Mouse (Mus musculus): ENCODE data around the gene Scaf8. TPM values are rescaled to one million over a fixed set of nuclear protein-coding genes. Genes with fewer than 3 reads are reported as not detected.

The Scaf8 gene
- polyA plus RNA-seq, 1 experiment: 15.4 TPM

DNA sequence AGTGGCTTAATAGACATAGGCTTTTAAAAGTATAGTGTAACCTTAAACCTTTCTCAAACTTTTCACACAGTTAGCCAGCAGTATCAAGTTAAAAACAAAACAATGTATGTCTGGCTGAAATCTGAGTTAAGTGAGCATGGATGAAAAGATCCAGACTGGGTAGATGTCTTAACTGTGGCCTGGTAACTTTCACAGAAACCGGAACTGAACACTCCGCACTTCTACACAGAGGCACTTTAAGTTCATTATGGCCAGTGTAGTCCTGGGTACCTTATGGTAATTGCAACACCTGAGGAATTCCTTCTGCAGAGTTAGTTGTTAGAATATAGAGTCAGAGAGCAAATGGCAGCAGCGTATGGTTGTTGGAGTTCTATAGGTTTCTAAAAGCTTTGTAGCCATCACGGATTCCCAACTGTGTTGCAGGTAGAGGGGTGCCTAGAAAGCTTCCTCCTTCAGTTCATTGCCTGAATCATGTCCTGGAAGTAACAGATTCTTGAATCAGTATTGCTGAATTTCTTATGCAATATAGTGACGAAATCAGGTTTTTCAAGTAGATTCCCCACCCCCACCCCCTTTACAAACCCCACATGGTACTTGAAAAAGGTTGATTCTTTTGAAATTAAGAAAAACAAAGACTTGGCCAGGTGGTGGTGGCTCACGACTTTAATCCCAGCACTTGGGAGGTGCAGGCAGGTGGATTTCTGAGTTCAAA lies 92.9 kb downstream of the Scaf8 start:
- TF ChIP-seq USF1 (IDR thresholded peaks at IDR 0.05; ENCODE audit: low read depth) (no peak), MYOG (IDR thresholded peaks at IDR 0.05; ENCODE audit: control insufficient read depth in 1 of 3, insufficient read depth in 1 of 3, insufficient read length in 2 of 3, low read depth in 2 of 3) (no peak), TCF3 (IDR thresholded peaks at IDR 0.05; ENCODE audit: insufficient read length, low read depth) (no peak), TCF12 (IDR thresholded peaks at IDR 0.05; ENCODE audit: insufficient read depth, poor library complexity, severe bottlenecking) (no peak), CEBPB (IDR thresholded peaks at IDR 0.05; ENCODE audit: insufficient read depth, poor library complexity, severe bottlenecking) (no peak), POLR2A (IDR thresholded peaks at IDR 0.05; ENCODE audit: insufficient read length, low read depth) (no peak), REST (IDR thresholded peaks at IDR 0.05; ENCODE audit: insufficient read depth, insufficient read length) (no peak), SRF (IDR thresholded peaks at IDR 0.05; ENCODE audit: control insufficient read depth, insufficient read length, low read depth) (no peak), MAX (IDR thresholded peaks at IDR 0.05; ENCODE audit: low read depth) (no peak), MYOD1 (IDR thresholded peaks at IDR 0.05; ENCODE audit: control insufficient read depth in 1 of 3, insufficient read length in 2 of 3, low read depth in 2 of 3) (no peak), POLR2AphosphoS2 (IDR thresholded peaks at IDR 0.05; ENCODE audit: insufficient read length, low read depth) (no peak), E2F4 (IDR thresholded peaks at IDR 0.05; ENCODE audit: insufficient read depth) (no peak)

DNA sequence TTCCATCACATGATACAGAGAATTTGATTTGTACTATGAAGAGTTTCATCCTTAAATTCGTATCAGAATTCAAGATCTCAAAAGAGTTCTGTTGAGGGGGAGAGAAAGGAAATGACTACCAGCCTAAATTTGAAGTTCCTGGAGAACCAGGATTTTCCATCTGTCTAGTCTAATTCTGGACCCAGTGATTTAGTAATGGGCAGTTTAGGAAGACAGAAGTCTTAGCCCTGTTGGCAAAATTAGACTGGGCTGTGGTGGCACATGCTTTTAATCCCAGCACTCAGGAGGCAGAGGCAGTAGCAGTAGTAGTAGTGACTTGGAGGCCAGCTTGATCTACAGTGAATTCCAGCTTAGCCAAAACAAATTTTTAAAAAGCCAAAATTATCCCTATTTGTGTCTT lies 93.7 kb downstream of the Scaf8 start:
- Histone ChIP-seq H3K4me3 (no peak overlapping the region), H3K36me3 (ENCODE audit: control insufficient read depth, insufficient read depth) (no peaks in the 10 kb centered on the region), H3K4me2 (ENCODE audit: low read depth) (no peak overlapping the region), H3K27me3 (ENCODE audit: control insufficient read depth, insufficient read depth, insufficient read length) (no peaks in the 10 kb centered on the region), H3ac (ENCODE audit: control insufficient read depth, insufficient read length) (no peak overlapping the region), H3K79me2 (ENCODE audit: control insufficient read depth, insufficient read depth) (peaks cover 22% of the 10 kb centered on the region)
- TF ChIP-seq MAX (IDR thresholded peaks at IDR 0.05; ENCODE audit: low read depth) (no peak), POLR2A (IDR thresholded peaks at IDR 0.05; ENCODE audit: insufficient read length, low read depth) (no peak), USF1 (IDR thresholded peaks at IDR 0.05; ENCODE audit: low read depth) (no peak), POLR2AphosphoS2 (IDR thresholded peaks at IDR 0.05; ENCODE audit: insufficient read length, low read depth) (no peak)

More for the DNA sequence above, 92.9 kb downstream of the Scaf8 start:
- H3K79me2 ChIP-seq (ENCODE audit: control insufficient read depth, insufficient read depth): peaks cover 26% of the 10 kb centered on the region
- H3K36me3 ChIP-seq (ENCODE audit: control insufficient read depth, insufficient read depth): no peaks in the 10 kb centered on the region
- no peak overlapping the region for H3K4me3 ChIP-seq
- no peaks in the 10 kb centered on the region for H3K27me3 ChIP-seq (ENCODE audit: control insufficient read depth, insufficient read depth, insufficient read length)
- H3K4me2 ChIP-seq (ENCODE audit: low read depth): peak overlapping the region; percentile 27
- H3ac ChIP-seq (ENCODE audit: control insufficient read depth, insufficient read length): no peak overlapping the region

DNA sequence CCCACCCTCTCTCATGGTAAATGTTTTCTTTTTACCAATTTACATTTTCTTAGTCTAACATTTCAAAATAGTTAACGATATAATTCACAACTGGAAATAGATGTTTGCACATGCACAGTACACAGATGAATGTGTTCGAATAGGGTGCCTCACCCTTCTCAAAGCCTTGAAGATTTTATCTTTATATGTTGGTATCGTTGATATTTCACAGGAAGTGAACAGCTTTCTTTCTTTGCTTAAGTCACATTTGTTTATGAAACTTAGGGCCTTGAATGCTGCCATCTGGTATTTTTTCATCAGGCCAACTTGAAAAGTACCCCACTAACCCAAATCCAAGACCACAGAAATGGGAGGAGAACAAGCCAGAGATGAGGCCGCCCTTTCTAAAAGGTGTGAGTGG lies 94.8 kb downstream of the Scaf8 start:
- no peak for TF ChIP-seq REST (IDR thresholded peaks at IDR 0.05; ENCODE audit: insufficient read depth, insufficient read length)
- no peak for TF ChIP-seq CEBPB (IDR thresholded peaks at IDR 0.05; ENCODE audit: insufficient read depth, poor library complexity, severe bottlenecking)
- no peak for TF ChIP-seq TCF3 (IDR thresholded peaks at IDR 0.05; ENCODE audit: insufficient read length, low read depth)
- no peak for TF ChIP-seq MYOG (IDR thresholded peaks at IDR 0.05; ENCODE audit: control insufficient read depth in 1 of 3, insufficient read depth in 1 of 3, insufficient read length in 2 of 3, low read depth in 2 of 3)
- TF ChIP-seq TCF12 (IDR thresholded peaks at IDR 0.05; ENCODE audit: insufficient read depth, poor library complexity, severe bottlenecking): no peak
- TF ChIP-seq POLR2AphosphoS2 (IDR thresholded peaks at IDR 0.05; ENCODE audit: insufficient read length, low read depth): no peak
- TF ChIP-seq MAX (IDR thresholded peaks at IDR 0.05; ENCODE audit: low read depth): no peak
- no peak for TF ChIP-seq E2F4 (IDR thresholded peaks at IDR 0.05; ENCODE audit: insufficient read depth)
- TF ChIP-seq USF1 (IDR thresholded peaks at IDR 0.05; ENCODE audit: low read depth): no peak
- TF ChIP-seq POLR2A (IDR thresholded peaks at IDR 0.05; ENCODE audit: insufficient read length, low read depth): no peak
- TF ChIP-seq MYOD1 (IDR thresholded peaks at IDR 0.05; ENCODE audit: control insufficient read depth in 1 of 3, insufficient read length in 2 of 3, low read depth in 2 of 3): no peak
- TF ChIP-seq SRF (IDR thresholded peaks at IDR 0.05; ENCODE audit: control insufficient read depth, insufficient read length, low read depth): no peak
- Histone ChIP-seq H3K4me3 (no peak overlapping the region), H3ac (ENCODE audit: control insufficient read depth, insufficient read length) (no peak overlapping the region), H3K36me3 (ENCODE audit: control insufficient read depth, insufficient read depth) (peaks cover 4% of the 10 kb centered on the region), H3K79me2 (ENCODE audit: control insufficient read depth, insufficient read depth) (peaks cover 21% of the 10 kb centered on the region), H3K4me2 (ENCODE audit: low read depth) (no peak overlapping the region), H3K27me3 (ENCODE audit: control insufficient read depth, insufficient read depth, insufficient read length) (no peaks in the 10 kb centered on the region)

DNA sequence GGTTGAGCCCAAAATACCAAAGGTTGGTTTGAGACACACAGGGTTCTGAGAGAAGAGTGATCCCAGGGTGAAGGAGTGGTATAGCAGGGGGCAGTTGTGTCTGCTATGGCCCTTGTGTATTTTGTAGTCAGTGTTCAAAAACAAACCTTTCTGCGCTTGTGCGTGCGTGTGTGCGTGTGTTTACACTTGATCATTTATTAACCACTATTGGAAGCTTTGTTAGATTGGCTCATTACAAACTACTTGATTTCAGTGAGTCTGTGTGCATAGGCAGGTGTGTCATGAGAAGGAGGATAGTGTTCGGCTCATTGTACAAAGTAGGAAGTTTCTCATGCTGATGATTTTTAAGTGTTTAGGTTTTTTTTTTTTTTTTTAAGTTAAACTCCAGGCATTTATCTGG lies 95.4 kb downstream of the Scaf8 start:
- peaks cover 6% of the 10 kb centered on the region for H3K36me3 ChIP-seq (ENCODE audit: control insufficient read depth, insufficient read depth)
- peaks cover 21% of the 10 kb centered on the region for H3K79me2 ChIP-seq (ENCODE audit: control insufficient read depth, insufficient read depth)
- H3K4me2 ChIP-seq (ENCODE audit: low read depth): no peak overlapping the region
- no peak overlapping the region for H3ac ChIP-seq (ENCODE audit: control insufficient read depth, insufficient read length)
- no peaks in the 10 kb centered on the region for H3K27me3 ChIP-seq (ENCODE audit: control insufficient read depth, insufficient read depth, insufficient read length)
- TF ChIP-seq MYOG (IDR thresholded peaks at IDR 0.05; ENCODE audit: control insufficient read depth in 1 of 3, insufficient read depth in 1 of 3, insufficient read length in 2 of 3, low read depth in 2 of 3): no peak
- TF ChIP-seq TCF12 (IDR thresholded peaks at IDR 0.05; ENCODE audit: insufficient read depth, poor library complexity, severe bottlenecking): no peak
- TF ChIP-seq CEBPB (IDR thresholded peaks at IDR 0.05; ENCODE audit: insufficient read depth, poor library complexity, severe bottlenecking): no peak
- no peak for TF ChIP-seq MAX (IDR thresholded peaks at IDR 0.05; ENCODE audit: low read depth)
- no peak for TF ChIP-seq MYOD1 (IDR thresholded peaks at IDR 0.05; ENCODE audit: control insufficient read depth in 1 of 3, insufficient read length in 2 of 3, low read depth in 2 of 3)
- H3K4me3 ChIP-seq: no peak overlapping the region

DNA sequence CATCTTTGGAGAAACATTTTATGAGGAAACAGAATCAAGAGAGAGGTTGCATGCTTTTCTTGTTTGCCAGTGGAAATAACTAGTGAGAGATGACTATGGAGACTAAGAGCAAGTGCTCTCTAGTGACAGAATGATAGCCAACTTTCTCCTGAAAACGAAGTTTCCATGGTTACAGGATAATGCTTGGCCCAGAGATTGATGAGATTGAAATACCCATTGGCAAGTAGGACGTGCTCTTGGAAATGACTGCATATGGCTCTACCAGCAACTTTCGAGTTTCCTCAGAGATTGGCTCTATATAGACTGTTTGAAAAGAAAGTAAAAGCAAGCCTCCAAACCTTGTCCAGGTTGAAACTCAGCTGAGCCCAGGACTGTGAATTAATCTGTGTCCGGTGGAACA lies 97.3 kb downstream of the Scaf8 start:
- H3K36me3 ChIP-seq (ENCODE audit: control insufficient read depth, insufficient read depth): peaks cover 6% of the 10 kb centered on the region
- no peaks in the 10 kb centered on the region for H3K27me3 ChIP-seq (ENCODE audit: control insufficient read depth, insufficient read depth, insufficient read length)

More for the DNA sequence above, 97.3 kb downstream of the Scaf8 start:
- H3K4me2 ChIP-seq (ENCODE audit: low read depth): no peak overlapping the region
- TF ChIP-seq MYOG (IDR thresholded peaks at IDR 0.05; ENCODE audit: control insufficient read depth in 1 of 3, insufficient read depth in 1 of 3, insufficient read length in 2 of 3, low read depth in 2 of 3) (no peak), SRF (IDR thresholded peaks at IDR 0.05; ENCODE audit: control insufficient read depth, insufficient read length, low read depth) (no peak), REST (IDR thresholded peaks at IDR 0.05; ENCODE audit: insufficient read depth, insufficient read length) (no peak), USF1 (IDR thresholded peaks at IDR 0.05; ENCODE audit: low read depth) (no peak), POLR2AphosphoS2 (IDR thresholded peaks at IDR 0.05; ENCODE audit: insufficient read length, low read depth) (no peak), CEBPB (IDR thresholded peaks at IDR 0.05; ENCODE audit: insufficient read depth, poor library complexity, severe bottlenecking) (no peak), MYOD1 (IDR thresholded peaks at IDR 0.05; ENCODE audit: control insufficient read depth in 1 of 3, insufficient read length in 2 of 3, low read depth in 2 of 3) (no peak), TCF3 (IDR thresholded peaks at IDR 0.05; ENCODE audit: insufficient read length, low read depth) (no peak), POLR2A (IDR thresholded peaks at IDR 0.05; ENCODE audit: insufficient read length, low read depth) (no peak), TCF12 (IDR thresholded peaks at IDR 0.05; ENCODE audit: insufficient read depth, poor library complexity, severe bottlenecking) (no peak), E2F4 (IDR thresholded peaks at IDR 0.05; ENCODE audit: insufficient read depth) (no peak), MAX (IDR thresholded peaks at IDR 0.05; ENCODE audit: low read depth) (no peak)
- H3K4me3 ChIP-seq: no peak overlapping the region
- peaks cover 15% of the 10 kb centered on the region for H3K79me2 ChIP-seq (ENCODE audit: control insufficient read depth, insufficient read depth)
- no peak overlapping the region for H3ac ChIP-seq (ENCODE audit: control insufficient read depth, insufficient read length)
